Mouse (Mus musculus) bone marrow, adult 2 months (tissue): ENCODE measurements around the gene Dnaja2. TPM values are rescaled to one million over a fixed set of nuclear protein-coding genes. Genes with fewer than 3 reads are reported as not detected.
A peak's percentile ranks its signal among the peaks of the same experiment; 100 is the strongest.

Source experiments
- H3K27ac ChIP-seq: fragments of 200-500 bp; 2 replicates; pipeline ENCODE4 v1.5.1; 2012; ENCODE audit warnings: low read depth, mild to moderate bottlenecking, control low read depth, inconsistent platforms, low read length; ENCODE audit not compliant: control insufficient read depth, poor library complexity, insufficient read depth
- H3K4me1 ChIP-seq: fragments of 200-500 bp; 2 replicates; pipeline ENCODE4 v1.6.1; 2011; ENCODE audit warnings: low read length; ENCODE audit not compliant: control insufficient read depth, insufficient read depth
- H3K4me3 ChIP-seq: fragments of 200-500 bp; replicated peaks from 2 replicates; pipeline ENCODE3; 2011; ENCODE audit warnings: mild to moderate bottlenecking, low read depth, low read length, control low read depth; ENCODE audit not compliant: control insufficient read depth
- CTCF ChIP-seq: fragments of 200-500 bp; IDR thresholded peaks from 2 replicates; pipeline ENCODE4 v1.5.1; 2011; ENCODE audit warnings: low read length, control low read depth; ENCODE audit not compliant: control insufficient read depth, insufficient read depth
- POLR2A ChIP-seq: fragments of 200-500 bp; IDR thresholded peaks from 2 replicates; pipeline ENCODE4 v1.6.1; 2011; ENCODE audit warnings: low read depth, mild to moderate bottlenecking, control low read depth, low read length, borderline replicate concordance; ENCODE audit not compliant: control insufficient read depth
- WGBS: fragments of 180-500 bp; shearing (Covaris S2); methylation state at CpG from one replicate; pipeline ENCODE4 v1.1.7; 2018; 5-methylcytosine and 5-hydroxymethylcytosine counted together
- polyA plus RNA-seq: library from polyadenylated mRNA; stranded (reverse); fragments of >200 nt; gene quantifications from 2 replicates; pipeline ENCODE4 v1.2.4, GENCODE M21; 2011; ENCODE audit warnings: low replicate concordance; ENCODE audit not compliant: missing spikeins, insufficient read depth, insufficient read length

Dnaja2 gene
- polyA plus RNA-seq, 1 experiment, result 67.4 TPM

DNA sequence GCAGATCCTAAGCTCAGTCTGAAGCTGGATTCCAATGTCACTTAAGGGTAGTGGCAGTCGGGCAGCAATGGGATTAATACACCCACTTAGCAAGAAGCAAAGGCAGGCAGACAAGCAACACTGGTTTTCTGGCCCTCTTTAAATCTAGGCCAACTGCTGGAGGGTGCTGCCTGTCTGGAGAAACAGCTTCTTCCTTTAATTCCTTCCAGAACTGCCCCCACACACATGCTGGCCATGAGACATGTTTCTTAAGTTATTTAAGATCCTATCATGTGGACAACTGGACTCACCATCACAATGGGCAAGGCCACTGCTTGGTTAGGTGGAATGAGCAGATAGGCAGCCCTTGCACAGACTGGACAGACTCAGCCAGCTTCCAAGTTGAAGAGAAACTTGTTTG lies 21.0 kb downstream of the Dnaja2 start:
- TF ChIP-seq CTCF, result no peak
- TF ChIP-seq POLR2A, result no peak

DNA sequence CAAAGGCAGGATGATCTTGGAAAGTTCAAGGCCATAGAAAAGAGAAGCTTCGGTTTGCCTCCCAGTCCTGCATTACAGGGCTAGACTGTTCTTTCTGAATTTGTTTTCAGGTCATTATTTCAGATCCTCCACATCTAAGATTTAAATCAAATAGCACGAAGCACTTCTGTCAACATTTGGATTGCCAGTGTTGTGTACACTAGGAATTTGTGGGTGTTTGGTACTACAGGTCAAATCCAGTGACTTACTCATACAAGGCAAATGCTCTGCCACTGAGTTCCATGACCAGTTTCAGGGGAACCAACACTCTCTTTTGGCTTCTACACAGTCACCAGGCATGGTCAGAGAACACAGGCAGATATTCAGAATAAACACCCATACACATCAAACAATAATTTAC lies 21.7 kb downstream of the Dnaja2 start:
- H3K4me1 ChIP-seq, result peaks cover 4% of the 10 kb centered on the region
- no peak overlapping the region for H3K4me3 ChIP-seq
- WGBS, result 86% methylated on average over 2 of the region's 2 CpGs
- TF ChIP-seq CTCF (no peak), POLR2A (no peak)
- H3K27ac ChIP-seq, result no peak overlapping the region

More for the DNA sequence above, 21.0 kb downstream of the Dnaja2 start:
- H3K27ac ChIP-seq, result no peak overlapping the region; the same call in 1 of the 2 replicates
- 81% methylated on average over 1 of the region's 1 CpGs for WGBS
- peaks cover 4% of the 10 kb centered on the region for H3K4me1 ChIP-seq
- no peak overlapping the region for H3K4me3 ChIP-seq

- H3K27ac ChIP-seq, result no peak overlapping the region
- 85% methylated on average over 4 of the region's 4 CpGs for WGBS
- H3K4me1 ChIP-seq, result peaks cover 4% of the 10 kb centered on the region
- TF ChIP-seq POLR2A, result no peak
- no peak for TF ChIP-seq CTCF
- no peak overlapping the region for H3K4me3 ChIP-seq
These were observed 22.3 kb downstream of the Dnaja2 start for GRCm38 (mm10) chr8:85532843-85533242.

DNA sequence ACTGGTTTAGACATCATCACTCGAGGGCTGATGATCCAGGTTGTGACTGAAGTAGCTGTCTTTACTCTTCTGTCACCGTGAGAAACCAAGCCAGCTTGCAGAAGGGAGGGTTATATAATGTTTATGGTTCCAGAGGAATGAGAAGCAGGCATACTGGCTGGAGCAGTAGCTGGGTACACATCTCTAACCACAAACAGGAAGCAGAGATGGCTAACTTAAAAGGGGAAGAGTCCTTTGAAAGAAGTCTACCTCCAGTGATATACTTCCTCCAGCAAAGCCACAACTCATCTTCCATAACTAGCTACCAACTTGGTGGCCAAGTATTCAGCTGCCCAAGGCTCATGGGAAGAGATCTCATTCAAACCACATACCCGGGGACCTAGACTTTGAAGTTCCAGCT lies 23.7 kb downstream of the Dnaja2 start:
- 13% methylated on average over 3 of the region's 3 CpGs for WGBS
- no peak overlapping the region for H3K4me3 ChIP-seq
- TF ChIP-seq CTCF (no peak), POLR2A (no peak)

DNA sequence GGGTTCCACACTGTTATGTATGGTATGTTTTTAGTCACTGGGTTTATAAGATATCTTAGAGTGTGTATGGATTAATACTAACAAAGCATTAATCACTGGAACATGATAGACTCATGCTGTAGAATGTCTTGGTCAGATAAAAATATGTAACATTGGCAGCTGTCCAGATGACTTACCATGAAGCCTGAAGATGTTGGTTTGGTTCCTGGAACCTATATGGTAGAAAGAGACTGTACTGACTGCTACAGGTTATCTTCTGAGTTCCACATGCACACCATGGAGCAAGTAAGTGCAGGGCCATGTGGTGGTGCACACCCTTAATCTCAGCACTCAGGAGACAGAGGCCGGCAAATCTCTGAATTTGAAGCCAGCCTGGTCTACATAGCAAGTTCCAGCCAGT lies 24.4 kb downstream of the Dnaja2 start:
- Histone ChIP-seq H3K4me1 (peaks cover 4% of the 10 kb centered on the region), H3K27ac (no peak overlapping the region), H3K4me3 (no peak overlapping the region)
- WGBS, result 64% methylated on average over 1 of the region's 1 CpGs
- TF ChIP-seq CTCF, result no peak

More for the DNA sequence above, 23.7 kb downstream of the Dnaja2 start:
- Histone ChIP-seq H3K4me1 (peaks cover 4% of the 10 kb centered on the region), H3K27ac (no peak overlapping the region)

DNA sequence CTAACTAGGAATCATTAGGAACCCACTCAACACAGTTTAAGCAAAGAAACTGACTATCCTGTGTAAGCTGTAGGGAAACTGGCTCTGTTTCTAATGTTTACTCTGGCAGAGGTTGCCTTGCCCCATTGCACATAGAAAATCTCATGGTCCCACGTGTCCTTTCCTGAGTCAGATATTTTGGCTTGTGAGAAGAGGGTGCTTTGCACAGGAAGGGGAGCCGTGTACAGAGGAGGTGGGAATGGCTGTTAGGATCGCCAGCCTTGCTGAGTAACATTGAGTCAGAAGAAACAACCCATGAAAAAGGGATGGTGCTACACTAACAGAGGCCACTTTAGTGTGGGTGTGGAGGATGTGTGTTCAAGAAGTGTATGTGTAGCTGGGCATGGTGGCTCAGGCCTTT lies 26.2 kb downstream of the Dnaja2 start:
- H3K27ac ChIP-seq, result no peak overlapping the region
- H3K4me3 ChIP-seq, result no peak overlapping the region
- peaks cover 3% of the 10 kb centered on the region for H3K4me1 ChIP-seq
- 69% methylated on average over 3 of the region's 3 CpGs for WGBS
- no peak for TF ChIP-seq POLR2A
- no peak for TF ChIP-seq CTCF

DNA sequence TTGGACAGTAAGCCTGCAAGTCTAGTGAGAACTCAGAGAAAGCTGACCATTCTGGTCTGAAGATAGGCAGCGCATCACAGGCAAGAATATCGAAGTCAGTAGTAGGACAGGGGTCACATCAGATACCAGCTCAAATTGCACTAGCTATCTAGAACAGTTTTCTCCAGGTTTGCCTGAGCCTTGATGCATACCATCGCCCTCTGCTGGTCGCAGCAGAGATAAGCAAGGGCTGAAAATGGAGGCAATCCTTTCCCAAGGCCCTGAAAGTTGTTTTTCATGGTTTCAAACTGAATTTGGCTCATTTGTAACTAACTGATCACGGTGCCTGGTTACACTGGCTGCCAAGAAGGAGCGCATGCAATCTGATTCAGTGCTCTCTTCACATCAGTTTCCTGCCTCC lies 29.0 kb downstream of the Dnaja2 start:
- Histone ChIP-seq H3K4me3 (no peak overlapping the region), H3K27ac (no peak overlapping the region), H3K4me1 (no peaks in the 10 kb centered on the region; the same call in 1 of the 2 replicates)
- TF ChIP-seq POLR2A (no peak), CTCF (peak; percentile 91)
- whole genome bisulfite sequencing, result 28% methylated on average over 6 of the region's 6 CpGs

DNA sequence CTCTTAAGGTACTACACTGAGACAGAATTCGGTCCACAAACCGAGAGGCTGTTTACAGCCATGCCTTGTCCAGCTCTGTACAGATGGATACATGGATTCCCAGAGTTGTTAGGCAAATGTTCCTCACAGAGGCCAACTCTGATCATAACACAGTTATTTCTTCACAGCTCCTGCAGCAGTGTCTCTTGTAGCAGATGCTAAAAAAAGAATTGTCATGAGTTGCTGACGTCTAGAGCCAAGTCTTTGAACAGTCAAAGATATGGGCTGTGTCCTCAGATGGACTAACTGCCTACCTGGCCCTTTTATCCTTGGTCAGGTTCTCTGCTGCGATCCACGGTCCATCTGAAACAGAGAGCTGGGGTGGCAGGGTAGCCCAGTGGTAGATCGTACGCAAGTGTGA lies 31.1 kb downstream of the Dnaja2 start:
- 85% methylated on average over 7 of the region's 7 CpGs for WGBS
- H3K4me1 ChIP-seq, result no peaks in the 10 kb centered on the region
- TF ChIP-seq POLR2A (no peak), CTCF (no peak)
- no peak overlapping the region for H3K4me3 ChIP-seq
- no peak overlapping the region for H3K27ac ChIP-seq

- Histone ChIP-seq H3K4me3 (no peak overlapping the region), H3K27ac (no peak overlapping the region), H3K4me1 (no peaks in the 10 kb centered on the region)
- 83% methylated on average over 8 of the region's 8 CpGs for WGBS
- TF ChIP-seq POLR2A (no peak), CTCF (no peak)
These were observed 33.8 kb downstream of the Dnaja2 start for GRCm38 (mm10) chr8:85521332-85521731.
